Mouse (Mus musculus) frontal cortex, postnatal 10 days (tissue): ENCODE results near the gene Zfp973.
"Not testable (repeated sequence)": the region's sequence is repeated elsewhere in the genome, so short reads cannot be mapped to it uniquely, and the experiment has no call there.

Source experiments
- DNase-seq, 2 experiments: peaks; one replicate each; pipeline ENCODE4 v3.0.0; 2022; ENCODE audit warnings: low spot score in 2 of 2, mixed read lengths in 1 of 2

The Zfp973 gene

DNA sequence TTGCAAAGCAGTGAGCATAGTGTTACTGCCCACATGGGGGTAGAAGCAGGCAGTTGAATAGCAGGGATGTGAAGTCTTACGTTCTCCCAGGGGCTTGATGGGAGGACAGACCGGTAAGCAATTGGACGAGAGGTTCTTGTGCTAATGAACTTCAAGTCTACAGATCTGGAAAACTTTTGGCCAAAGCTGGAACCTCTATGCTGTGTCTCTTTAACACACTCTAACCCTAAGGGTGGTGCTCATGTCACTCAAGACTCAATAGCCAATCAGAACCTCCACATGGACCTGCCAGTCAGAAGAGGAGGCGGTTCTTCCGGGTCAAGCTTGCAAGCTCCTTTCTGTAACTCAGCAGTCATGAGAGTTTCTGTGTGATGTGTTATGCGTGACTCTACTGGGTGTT lies at the start of gene Zfp973:
Gene Zfp973, plus strand, starts transcription at position 301 of the 400 bp plus-strand sequence.
- DNase-seq, result not testable (repeated sequence)

DNA sequence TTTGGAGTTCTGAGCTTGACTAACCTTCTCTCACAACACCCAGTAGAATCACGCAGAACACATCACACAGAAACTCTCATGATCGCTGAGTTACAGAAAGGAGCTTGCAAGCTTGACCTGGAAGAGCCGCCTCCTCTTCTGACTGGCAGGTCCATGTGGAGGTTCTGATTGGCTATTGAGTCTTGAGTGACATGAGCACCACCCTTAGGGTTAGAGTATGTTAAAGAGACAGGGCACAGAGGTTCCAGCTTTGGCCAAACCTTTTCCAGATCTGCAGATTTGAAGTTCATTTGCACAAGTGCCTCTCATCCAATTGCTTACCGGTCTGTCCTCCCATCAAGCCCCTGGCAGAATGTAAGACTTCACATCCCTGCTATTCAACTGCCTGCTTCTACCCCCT lies 34.1 kb upstream of the Zfp973 start, which contains the start of gene Gm14308:
Gene Gm14308, minus strand, starts transcription at position 101 of the 400 bp plus-strand sequence.
- not testable (repeated sequence) for DNase-seq

DNA sequence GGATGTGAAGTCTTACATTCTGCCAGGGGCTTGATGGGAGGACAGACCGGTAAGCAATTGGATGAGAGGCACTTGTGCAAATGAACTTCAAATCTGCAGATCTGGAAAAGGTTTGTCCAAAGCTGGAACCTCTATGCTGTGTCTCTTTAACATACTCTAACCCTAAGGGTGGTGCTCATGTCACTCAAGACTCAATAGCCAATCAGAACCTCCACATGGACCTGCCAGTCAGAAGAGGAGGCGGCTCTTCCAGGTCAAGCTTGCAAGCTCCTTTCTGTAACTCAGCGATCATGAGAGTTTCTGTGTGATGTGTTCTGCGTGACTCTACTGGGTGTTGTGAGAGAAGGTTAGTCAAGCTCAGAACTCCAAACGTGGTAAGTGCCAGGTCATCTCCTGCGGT lies 37.7 kb downstream of the Zfp973 start, which contains the start of gene Gm14305:
Gene Gm14305, plus strand, starts transcription at position 278 of the 400 bp plus-strand sequence.
- DNase-seq, result peak; percentile 5 to 8
